Mouse (Mus musculus): ENCODE measurements around the gene Zkscan1.
"Not testable (repeated sequence)": the region's sequence is repeated elsewhere in the genome, so short reads cannot be mapped to it uniquely, and the experiment has no call there.

Gene Zkscan1

DNA sequence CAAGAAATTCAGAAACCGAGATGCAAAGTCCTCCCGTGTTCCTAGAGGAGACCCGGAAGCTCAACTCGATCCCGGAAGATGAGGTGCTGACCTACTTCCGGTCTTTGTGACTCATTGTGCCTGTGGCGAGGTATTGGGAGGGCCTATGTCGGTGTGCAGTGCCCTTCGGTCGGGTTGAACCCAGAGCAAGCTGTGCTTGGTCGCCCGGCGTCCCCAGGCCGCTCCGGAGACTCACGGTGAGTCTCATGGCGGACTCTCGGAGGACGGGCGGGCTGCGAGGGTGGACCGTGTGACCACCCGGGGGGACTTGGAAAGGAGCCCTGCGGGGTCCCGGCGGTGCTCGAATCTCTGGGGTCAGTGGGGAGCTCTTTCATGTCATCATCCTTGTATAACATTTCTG, at the start of gene Zkscan1:
Zkscan1 (plus strand) TSS at position 89 of the 400 bp plus-strand sequence.
- peak; percentile 64 to 81 for DNase-seq (ENCODE audit: low spot score in 2 of 2)

DNA sequence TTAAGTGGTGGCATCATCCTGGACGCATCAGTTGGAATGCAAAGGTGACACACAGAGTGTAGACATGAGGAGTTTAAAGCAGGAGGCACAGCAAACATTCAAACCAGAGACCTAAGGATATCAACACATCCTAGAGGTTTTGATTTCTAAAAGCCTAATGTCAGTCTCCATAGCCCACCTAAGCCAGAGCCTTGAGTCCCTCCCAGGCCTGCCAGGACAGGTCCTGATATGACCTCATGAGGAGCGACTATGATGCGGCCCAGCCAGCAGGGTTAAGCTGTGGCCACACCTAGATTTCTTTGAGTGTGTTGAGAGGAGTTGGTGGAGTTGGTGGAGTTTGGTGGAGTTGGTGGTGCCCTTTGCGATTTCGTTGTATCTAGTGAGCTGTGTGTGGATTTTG, 32.0 kb upstream of the Zkscan1 start, which contains the start of gene Smok3c:
Smok3c (plus strand) TSS at position 301 of the 400 bp plus-strand sequence.
- DNase-seq (ENCODE audit: low spot score in 2 of 2) = not testable (repeated sequence)

DNA sequence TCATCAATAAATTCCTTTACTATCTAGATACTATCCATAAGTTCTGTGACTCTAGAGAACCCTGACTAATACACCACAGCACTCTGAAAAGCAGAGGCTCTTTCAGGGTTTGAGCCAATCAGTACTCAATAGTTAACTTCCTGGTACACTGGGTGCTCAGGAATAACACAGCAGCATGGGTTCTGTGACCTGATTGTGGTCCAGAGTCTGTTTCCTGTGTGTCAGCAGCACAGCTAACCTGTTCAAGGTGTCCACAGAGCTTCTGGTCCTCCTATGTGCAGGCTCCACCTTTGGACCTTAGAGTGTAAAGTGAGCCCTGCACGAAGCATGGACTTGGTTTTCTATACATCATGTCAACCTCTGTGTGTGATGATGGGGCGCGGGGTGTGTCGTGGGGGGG, 11.1 kb upstream of the Zkscan1 start:
- no peak for DNase-seq (ENCODE audit: low spot score in 2 of 2)

DNA sequence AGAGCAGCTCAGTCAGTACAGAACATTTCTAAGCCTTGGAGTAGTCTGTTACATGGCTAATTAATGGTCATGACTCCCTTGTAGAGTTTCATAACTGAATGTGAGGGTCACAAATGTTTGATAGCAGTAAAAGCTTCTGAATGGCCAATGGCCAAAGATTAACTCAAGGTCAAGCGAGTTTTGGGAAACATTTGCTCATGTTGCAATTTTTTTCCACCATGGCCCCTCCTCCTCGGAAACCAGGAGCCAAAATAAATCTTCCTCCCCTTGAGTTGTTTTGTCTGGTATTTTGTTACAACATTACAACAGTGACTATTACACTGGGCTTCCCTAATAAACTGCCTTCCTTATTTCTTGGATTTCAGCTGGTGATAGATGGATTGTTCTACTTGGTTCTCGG, 9.2 kb upstream of the Zkscan1 start:
- no peak for DNase-seq (ENCODE audit: low spot score in 2 of 2)

DNA sequence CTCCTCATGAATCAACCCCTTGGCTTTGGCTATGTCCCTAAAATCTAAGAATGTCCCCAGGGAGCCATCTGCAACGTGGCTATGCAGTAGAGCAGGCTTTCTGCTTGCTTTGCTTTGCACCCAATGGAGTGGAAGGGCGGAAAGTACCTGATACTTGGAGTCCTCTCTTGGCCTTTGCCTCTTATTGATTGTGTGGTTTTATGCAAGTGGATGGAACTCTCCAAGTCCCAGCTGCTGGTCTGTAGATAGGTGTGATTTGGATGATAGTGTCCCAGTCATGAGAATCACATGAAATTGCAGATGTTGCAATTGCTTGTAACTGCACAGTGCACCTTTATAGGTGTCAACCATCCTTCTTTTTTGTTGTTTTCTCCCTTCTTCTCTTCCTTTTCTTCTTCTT, 8.7 kb upstream of the Zkscan1 start:
- no peak for DNase-seq (ENCODE audit: low spot score in 2 of 2)

DNA sequence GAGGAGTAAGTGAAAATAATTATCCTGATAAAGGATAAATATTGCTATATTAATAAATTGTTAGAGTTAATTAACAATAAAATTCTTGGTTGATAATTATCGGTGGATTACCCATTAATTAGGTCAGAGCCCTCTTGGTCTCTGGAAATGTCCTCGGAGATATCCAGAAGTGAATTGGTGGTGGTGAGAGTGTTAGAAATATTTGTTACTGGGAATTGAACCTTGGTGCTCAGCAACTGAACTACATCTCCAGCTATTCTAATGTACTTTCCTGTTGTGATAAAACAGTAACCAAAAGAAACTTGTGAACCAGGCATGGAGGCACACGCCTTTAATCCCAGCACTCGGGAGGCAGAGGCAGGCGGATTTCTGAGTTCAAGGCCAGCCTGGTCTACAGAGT, 4.4 kb upstream of the Zkscan1 start:
- no peak for DNase-seq (ENCODE audit: low spot score in 2 of 2)

DNA sequence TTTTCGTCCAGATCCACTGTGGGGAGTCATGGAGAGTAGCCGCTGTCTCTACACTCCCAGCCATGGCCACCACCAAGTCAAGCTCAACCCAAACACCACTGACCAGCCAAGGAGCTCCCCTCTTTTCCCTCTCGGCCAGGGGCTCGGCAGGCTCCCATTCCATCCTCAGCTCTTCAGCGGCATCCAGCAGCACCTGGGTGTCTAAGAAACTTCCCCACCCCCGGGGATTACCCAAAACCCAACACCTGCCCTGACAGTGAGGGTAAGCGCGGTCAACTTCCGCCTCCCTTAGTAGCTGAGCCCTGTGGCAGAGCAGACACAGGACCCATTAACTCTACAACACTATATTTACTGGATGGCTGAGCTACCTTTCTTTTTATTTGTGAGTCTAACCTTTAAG, 3.4 kb upstream of the Zkscan1 start:
- DNase-seq (ENCODE audit: low spot score in 2 of 2) = no peak

DNA sequence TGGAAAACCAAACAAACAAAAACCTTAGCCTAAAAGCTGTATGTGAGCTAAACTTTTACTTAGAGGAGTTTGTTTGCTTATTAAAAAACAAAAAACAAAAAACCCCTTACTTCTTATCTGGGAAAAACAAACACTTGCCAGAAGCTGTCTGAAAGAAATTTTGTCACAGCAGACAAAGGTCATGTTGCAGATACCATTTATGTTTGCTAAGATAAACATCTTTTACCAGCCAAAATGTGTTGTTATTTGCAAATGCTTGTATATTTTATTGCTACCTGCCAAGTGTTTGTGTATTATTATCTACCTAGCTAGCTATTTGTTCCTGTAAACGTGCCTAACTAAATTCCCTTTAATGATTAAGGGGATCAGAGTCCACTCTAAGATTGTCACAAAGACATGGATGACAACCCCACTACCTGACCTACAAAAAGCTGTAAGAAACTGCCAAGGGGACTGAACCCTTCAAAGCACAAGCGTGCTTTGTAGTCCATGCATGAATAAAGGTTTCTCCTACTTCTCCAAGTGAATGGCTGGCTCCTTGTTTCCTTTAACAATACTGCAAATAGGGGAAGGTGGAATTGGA, 1.5 kb upstream of the Zkscan1 start:
- no peak for DNase-seq (ENCODE audit: low spot score in 2 of 2)

DNA sequence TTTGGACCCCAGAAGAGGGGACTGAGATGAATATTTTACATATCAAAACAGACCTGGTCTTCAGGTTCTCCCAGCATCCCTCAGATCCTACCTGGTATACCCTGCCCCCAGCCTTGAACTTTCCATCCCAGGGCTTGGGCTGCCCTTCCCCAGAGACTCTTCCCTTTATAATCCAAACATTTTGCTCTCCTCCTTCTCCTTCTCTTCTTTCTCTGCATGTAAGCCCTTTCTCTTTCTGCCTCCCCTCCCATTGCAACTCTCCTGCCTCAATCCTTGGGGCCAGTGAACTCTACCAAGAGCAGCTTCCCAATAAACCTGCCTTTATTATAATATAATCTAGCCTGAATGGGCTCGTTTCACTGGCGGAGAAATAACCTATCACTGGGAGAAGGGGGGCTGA, 948 bp upstream of the Zkscan1 start:
- no peak for DNase-seq (ENCODE audit: low spot score in 2 of 2)

DNA sequence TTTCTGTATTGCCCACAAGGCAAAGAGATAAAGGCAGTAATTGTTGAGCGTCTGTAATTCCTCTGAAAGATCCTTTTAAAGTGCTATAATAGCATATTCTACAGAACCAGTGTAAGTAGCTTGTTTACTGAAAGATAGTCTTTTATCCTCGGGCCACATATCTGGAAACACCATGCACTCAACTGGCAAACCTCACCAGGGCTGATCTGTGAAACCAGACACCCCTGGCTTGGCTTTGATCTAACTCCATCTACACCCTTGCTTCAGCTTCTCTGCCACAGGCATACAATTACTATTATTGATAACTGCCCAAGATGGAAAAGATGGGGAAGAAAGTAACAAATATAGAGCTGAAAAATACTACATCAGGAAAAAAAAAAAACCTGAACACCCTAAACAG, 377 bp upstream of the Zkscan1 start:
- DNase-seq (ENCODE audit: low spot score in 2 of 2) = peak; percentile 17 to 28

DNA sequence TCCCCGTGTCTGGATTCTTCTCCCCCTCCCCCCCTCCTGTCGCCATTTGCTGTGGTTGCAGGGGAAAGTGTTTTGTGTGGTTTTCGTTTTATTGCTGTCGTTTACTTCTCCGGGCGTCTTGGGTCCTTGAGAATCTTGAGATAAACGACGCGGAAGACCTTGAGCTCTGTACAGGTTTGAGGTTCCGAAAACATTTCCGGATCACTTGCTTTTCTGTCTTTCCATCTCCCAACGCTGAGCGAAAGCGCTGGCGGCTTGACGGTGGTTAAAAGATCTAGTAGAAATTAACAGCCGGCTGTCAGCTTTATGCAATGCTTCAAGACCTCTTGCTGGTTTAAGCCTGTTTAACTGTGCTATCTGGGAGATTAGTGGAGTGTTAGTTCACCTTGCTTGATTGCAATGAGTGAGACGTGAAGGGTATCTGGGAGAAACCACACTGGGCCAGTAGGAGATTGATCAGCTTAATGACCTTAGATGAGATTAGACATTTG, 582 bp downstream of the Zkscan1 start:
- DNase-seq (ENCODE audit: low spot score in 2 of 2) = peak; percentile 18 to 28

DNA sequence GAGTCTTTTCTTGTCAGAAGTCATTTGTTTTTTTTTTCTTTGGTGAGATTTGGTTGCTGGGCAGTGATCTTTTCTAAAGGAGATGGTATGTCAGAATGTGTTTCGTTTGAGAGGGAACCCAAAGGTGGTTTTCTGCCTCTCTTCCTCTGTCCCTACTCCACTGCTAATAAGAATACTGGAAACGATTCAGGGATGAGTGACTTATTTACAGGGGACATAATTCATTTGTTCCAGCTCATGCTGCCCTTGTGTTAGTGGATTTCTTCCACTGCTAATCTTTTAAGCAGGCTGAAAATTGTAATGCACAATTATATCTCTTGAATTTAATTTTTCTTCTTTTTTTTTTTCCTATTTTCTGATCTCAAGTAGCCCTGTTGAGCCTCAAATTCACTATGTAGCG, 2.0 kb downstream of the Zkscan1 start:
- DNase-seq (ENCODE audit: low spot score in 2 of 2) = no peak

DNA sequence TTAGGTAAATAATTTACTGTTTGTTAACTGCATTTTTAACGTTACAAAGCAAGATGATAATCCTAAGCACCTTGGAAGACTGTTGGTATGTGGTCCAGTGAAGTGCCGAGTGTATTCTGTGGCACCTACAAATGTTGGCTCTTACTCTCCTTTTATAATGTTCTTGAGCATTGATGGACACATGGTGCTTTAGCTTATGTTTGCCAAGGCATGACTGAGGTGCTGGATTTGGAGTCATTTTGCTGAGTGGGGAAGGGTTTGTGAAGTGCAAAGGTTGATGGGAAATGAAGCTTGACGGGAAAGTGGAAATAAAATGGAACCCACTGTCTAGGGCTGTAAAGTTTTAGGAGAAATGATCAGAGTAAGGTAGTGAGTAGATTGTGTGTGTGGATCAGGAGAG, 3.5 kb downstream of the Zkscan1 start:
- DNase-seq (ENCODE audit: low spot score in 2 of 2) = no peak

DNA sequence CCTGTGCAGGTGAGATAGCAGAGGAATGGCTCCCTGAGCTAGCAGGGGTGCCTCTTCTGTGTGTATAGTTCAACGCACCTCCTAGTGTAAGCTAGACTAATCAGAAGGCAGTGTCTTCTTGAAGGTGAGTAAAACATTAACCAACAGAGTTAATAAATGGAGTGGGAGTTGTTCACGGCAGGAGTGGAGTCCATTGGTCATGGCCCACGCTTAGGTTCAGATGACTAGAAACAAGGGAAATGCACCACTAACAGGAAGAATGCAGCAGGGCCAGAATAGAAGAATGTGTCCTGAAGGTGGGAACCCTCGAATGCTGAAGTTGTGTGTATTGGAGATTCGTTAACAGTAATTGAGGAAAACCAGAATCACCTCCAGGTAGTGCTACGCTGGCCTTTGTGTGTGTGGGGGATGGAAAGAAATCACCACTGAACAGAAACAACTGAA, 4.2 kb downstream of the Zkscan1 start:
- no peak for DNase-seq (ENCODE audit: low spot score in 2 of 2)

DNA sequence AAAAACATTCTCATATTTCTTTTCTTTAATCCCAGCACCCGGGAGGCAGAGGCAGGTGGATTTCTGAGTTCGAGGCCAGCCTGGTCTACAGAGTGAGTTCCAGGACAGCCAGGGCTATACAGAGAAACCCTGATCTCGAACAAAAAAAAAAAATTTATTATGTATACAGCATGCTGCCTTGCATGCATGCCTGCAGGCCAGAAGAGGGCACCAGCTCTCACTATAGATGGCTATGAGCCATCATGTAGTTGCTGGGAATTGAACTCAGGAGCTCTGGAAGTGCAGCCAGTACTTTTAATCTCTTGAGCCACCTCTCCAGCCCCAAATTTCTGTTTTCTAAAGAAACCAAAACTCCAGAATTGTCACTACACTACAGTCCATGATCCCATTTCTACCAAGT, 5.4 kb downstream of the Zkscan1 start:
- DNase-seq (ENCODE audit: low spot score in 2 of 2) = peak in 1 of 2 experiments; percentile 35

DNA sequence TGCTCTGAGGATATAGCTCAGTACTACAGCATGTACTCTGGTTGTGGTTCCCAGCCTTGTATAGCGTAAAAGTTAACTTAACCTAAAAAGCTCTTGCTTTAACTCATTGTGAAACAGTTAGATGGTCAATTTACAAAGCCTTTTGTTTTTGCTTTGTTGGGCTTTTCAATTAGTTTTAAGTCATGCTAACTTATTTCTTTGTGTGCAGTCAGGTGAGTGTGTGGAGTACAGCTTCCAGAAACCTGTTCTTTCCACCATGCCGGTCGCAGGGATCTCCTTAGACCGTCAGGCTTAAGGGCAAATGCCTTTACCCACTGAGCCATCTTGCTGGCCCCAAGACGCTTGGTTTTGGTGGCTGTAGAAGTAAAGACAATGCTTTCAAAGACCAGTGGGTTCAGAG, 5.9 kb downstream of the Zkscan1 start:
- DNase-seq (ENCODE audit: low spot score in 2 of 2) = no peak

DNA sequence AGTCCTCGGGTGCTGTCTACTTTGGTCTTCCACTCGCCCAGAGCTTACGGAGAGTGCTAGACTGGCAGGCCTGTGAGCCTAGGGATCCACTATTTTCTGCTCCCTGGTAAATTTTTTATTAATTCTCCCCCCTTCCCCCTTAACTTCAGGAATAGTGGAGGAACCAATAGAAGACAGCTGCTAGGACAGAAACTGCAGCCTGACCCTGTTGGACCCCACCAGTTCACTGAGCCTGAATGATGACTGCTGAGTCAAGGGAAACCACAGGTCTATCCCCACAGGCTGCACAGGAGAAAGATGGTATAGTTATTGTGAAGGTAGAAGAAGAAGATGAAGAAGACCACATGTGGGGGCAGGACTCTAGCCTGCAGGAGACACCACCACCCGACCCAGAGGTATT, 7.9 kb downstream of the Zkscan1 start:
- no peak for DNase-seq (ENCODE audit: low spot score in 2 of 2)

DNA sequence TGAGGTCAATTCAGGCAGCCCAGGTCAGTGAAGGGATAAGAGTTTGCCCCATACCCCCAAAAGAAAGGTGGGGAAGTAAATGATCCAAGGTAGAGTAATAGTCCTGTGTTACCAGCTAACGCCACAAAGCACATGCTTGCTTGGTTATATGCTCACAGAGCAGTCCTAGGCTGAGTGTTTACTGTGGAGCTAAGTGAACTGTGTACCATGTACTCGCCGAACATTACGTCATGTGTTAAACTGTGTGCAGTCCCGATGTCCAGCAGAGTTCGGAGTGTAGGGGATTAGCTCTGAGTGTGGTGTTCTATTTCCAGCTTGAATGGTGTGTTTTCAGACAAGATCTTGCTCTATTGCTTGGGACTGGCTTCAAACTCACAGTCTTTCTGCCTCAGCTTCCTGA, 9.6 kb downstream of the Zkscan1 start:
- DNase-seq (ENCODE audit: low spot score in 2 of 2) = no peak

DNA sequence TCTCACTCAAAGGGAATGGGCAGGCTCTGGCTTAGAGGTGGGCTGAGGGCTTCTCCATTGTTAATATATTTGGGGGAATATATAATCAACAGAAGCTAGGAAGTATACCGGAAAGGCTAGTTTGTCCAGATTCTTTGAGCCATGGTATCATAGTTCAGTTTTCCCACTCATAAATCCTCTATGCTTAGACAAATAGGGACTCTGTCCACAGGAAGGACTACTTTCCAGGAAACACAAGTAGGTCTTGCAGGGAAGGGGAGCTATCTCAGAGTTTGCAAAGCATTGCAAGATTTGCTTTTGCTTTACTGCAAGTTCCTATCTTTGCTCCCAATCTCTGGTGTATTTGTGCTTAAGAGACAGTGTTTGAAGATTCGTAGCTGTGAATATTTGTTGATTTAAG, 20.1 kb downstream of the Zkscan1 start:
- DNase-seq (ENCODE audit: low spot score in 2 of 2) = no peak

DNA sequence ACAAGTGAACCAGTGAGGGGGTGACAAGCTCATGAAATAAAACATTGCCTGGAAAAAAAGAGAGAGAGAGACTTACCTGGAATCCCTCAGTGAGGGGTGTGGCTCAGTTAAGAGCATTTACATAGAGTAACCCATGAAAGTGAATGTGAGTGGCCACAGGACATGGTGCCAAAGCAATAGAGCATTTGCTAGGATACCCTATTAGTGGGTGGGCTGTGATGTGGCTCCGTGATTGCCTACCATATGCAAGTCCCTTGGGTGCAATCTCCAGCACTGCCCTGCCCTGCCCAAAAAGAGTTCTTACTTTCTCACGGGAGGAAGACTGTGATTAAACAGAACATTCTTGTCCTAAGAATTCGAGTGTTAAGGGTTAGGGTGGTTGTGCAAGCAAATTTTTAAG, 22.2 kb downstream of the Zkscan1 start:
- DNase-seq (ENCODE audit: low spot score in 2 of 2) = no peak

DNA sequence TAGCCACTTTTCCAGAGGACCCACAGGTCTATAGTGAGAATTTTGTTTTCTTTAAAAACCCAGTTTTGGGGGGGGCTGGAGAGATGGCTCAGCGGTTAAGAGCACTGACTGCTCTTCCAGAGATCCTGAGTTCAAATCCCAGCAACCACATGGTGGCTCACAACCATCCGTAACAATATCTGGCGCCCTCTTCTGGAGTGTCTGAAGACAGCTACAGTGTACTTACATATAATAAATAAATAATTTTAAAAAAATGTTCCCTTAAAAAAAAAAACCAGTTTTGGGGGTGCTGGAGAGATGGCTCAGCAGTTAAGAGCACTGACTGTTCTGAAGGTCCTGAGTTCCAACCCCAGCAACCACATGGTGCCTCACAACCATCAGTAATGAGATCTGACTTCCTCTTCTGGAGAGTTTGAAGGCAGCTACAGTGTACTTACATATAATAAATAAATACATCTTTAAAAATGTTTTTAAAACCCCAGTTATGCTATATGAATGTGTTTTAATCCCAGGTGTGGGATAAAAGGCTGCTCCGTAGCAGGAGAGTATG, 25.0 kb downstream of the Zkscan1 start:
- DNase-seq (ENCODE audit: low spot score in 2 of 2) = not testable (repeated sequence)

DNA sequence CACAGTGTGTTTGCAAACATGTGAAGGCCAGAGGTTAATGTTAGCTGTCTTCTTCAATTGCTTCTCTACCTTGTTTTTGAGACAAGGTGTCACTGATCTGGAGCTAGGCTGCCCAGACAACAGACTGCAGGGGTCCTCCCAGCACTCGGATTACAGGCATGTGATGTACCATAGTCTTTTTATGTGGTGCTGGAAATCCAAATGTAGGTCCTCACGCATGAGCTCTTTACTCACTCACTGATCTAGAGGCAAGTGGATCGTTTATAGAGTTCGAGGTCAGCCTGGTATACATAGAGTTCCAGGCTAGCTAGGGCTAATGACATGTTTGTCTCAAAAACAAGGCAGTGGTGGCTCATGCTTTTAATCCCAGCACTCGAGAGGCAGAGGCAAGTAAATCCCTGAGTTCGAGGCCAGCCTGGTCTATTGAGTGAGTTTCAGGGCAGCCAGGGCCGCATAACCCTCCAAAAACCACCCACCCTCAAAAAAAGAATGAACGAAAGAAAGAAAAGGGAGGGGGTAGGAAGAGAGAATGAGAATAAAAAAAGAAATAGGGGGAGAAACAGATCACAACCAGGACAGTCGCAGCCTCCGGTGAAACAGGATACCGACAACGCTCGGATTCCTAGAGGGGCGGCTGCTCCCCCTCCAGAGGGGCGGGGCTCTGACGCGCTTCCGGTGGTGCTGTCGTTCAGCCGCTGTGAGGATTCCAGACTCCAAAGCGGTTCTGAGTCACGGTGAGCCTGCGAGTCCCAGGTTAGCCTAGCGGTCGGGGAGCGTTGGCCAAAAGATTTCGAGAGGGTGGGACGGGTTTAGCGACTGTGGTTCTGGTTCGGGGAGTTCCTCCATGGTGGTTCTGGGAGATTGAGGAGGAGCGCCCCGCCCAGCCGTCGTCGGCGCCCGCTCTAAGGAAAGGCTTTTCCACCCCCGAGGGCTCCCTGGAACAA, 31.6 kb downstream of the Zkscan1 start, which contains the start of gene Zscan21:
Zscan21 (plus strand) TSS at position 649 of the 944 bp plus-strand sequence.
- DNase-seq (ENCODE audit: low spot score in 2 of 2) = peak; percentile 85 to 91

Data from spleen, postnatal 10 days (tissue).